Mouse (Mus musculus): Measurements from ENCODE around the gene Tcea3. TPM values are rescaled to one million over a fixed set of nuclear protein-coding genes. Genes with fewer than 3 reads are reported as not detected.
A peak's percentile ranks its signal among the peaks of the same experiment; 100 is the strongest.

Tcea3 gene
- total RNA-seq, 4 experiments from 2014 or later: 380 to 439 (median 413) TPM

GRCm38 (mm10) chr4:136239111-136239510, 8.4 kb upstream of the Tcea3 start:
- DNase-seq (ENCODE audit: low spot score in 2 of 2): no peak

GRCm38 (mm10) chr4:136239622-136240021, 7.9 kb upstream of the Tcea3 start:
- peak; percentile 80 to 84 for DNase-seq (ENCODE audit: low spot score in 2 of 2)

- no peak for DNase-seq (ENCODE audit: low spot score in 2 of 2)
Measured at GRCm38 (mm10) chr4:136240123-136240522, 7.4 kb upstream of the Tcea3 start.

- no peak for DNase-seq (ENCODE audit: low spot score in 2 of 2)
Measured at GRCm38 (mm10) chr4:136240955-136241354, 6.6 kb upstream of the Tcea3 start.

- DNase-seq (ENCODE audit: low spot score in 2 of 2): no peak
Measured at GRCm38 (mm10) chr4:136242065-136242703, 5.3 kb upstream of the Tcea3 start.

GRCm38 (mm10) chr4:136242728-136243127, 4.8 kb upstream of the Tcea3 start:
- no peak for DNase-seq (ENCODE audit: low spot score in 2 of 2)

- DNase-seq (ENCODE audit: low spot score in 2 of 2): no peak
Measured at GRCm38 (mm10) chr4:136244208-136244607, 3.3 kb upstream of the Tcea3 start.

GRCm38 (mm10) chr4:136245681-136246080, 1.8 kb upstream of the Tcea3 start:
- no peak for DNase-seq (ENCODE audit: low spot score in 2 of 2)

GRCm38 (mm10) chr4:136246568-136246969, 960 bp upstream of the Tcea3 start:
- no peak for DNase-seq (ENCODE audit: low spot score in 2 of 2)

GRCm38 (mm10) chr4:136247386-136247728, 172 bp upstream of the Tcea3 start:
- DNase-seq (ENCODE audit: low spot score in 2 of 2): no peak

GRCm38 (mm10) chr4:136248464-136249331, 1.2 kb downstream of the Tcea3 start:
- DNase-seq (ENCODE audit: low spot score in 2 of 2): peak in 1 of 2 experiments; percentile 56

GRCm38 (mm10) chr4:136249332-136249647, 1.8 kb downstream of the Tcea3 start:
- DNase-seq (ENCODE audit: low spot score in 2 of 2): no peak

- peak; percentile 66 to 78 for DNase-seq (ENCODE audit: low spot score in 2 of 2)
Measured at GRCm38 (mm10) chr4:136249780-136250179, 2.3 kb downstream of the Tcea3 start.

- DNase-seq (ENCODE audit: low spot score in 2 of 2): no peak
Measured at GRCm38 (mm10) chr4:136255919-136256318, 8.4 kb downstream of the Tcea3 start.

GRCm38 (mm10) chr4:136256696-136257095, 9.2 kb downstream of the Tcea3 start:
- DNase-seq (ENCODE audit: low spot score in 2 of 2): no peak

GRCm38 (mm10) chr4:136259916-136260315, 12.4 kb downstream of the Tcea3 start:
- no peak for DNase-seq (ENCODE audit: low spot score in 2 of 2)

- peak; percentile 69 to 77 for DNase-seq (ENCODE audit: low spot score in 2 of 2)
Measured at GRCm38 (mm10) chr4:136260491-136261180, 13.1 kb downstream of the Tcea3 start.

GRCm38 (mm10) chr4:136261912-136262311, 14.4 kb downstream of the Tcea3 start:
- DNase-seq (ENCODE audit: low spot score in 2 of 2): peak in 1 of 2 experiments; percentile 49

GRCm38 (mm10) chr4:136263555-136263954, 16.0 kb downstream of the Tcea3 start:
- no peak for DNase-seq (ENCODE audit: low spot score in 2 of 2)

- no peak for DNase-seq (ENCODE audit: low spot score in 2 of 2)
Measured at GRCm38 (mm10) chr4:136266716-136267343, 19.3 kb downstream of the Tcea3 start.

- no peak for DNase-seq (ENCODE audit: low spot score in 2 of 2)
Measured at GRCm38 (mm10) chr4:136268912-136269311, 21.4 kb downstream of the Tcea3 start.

GRCm38 (mm10) chr4:136270648-136271047, 23.1 kb downstream of the Tcea3 start:
- DNase-seq (ENCODE audit: low spot score in 2 of 2): peak; percentile 21 to 51

Data from gastrocnemius, adult 8-10 months (tissue).